Mouse (Mus musculus): ENCODE results near the gene Dcdc2c.

Dcdc2c gene

GRCm38 (mm10) chr12:28552299-28552698, at the start of gene Dcdc2c:
Gene Dcdc2c, minus strand, starts transcription at chr12:28552399.
- DNase-seq (ENCODE audit: low spot score): no peak

GRCm38 (mm10) chr12:28598526-28598991, 46.4 kb upstream of the Dcdc2c start:
- DNase-seq (ENCODE audit: low spot score): no peak

GRCm38 (mm10) chr12:28598110-28598509, 45.9 kb upstream of the Dcdc2c start:
- DNase-seq (ENCODE audit: low spot score): no peak

GRCm38 (mm10) chr12:28597699-28598098, 45.5 kb upstream of the Dcdc2c start:
- DNase-seq (ENCODE audit: low spot score): no peak

- no peak for DNase-seq (ENCODE audit: low spot score)
Measured at GRCm38 (mm10) chr12:28596851-28597250, 44.7 kb upstream of the Dcdc2c start.

- DNase-seq (ENCODE audit: low spot score): no peak
Measured at GRCm38 (mm10) chr12:28590428-28590827, 38.2 kb upstream of the Dcdc2c start.

GRCm38 (mm10) chr12:28589090-28589868, 37.1 kb upstream of the Dcdc2c start:
- DNase-seq (ENCODE audit: low spot score): peak; percentile 92

GRCm38 (mm10) chr12:28587949-28588348, 35.8 kb upstream of the Dcdc2c start:
- DNase-seq (ENCODE audit: low spot score): no peak

- DNase-seq (ENCODE audit: low spot score): no peak
Measured at GRCm38 (mm10) chr12:28584036-28584435, 31.8 kb upstream of the Dcdc2c start.

- no peak for DNase-seq (ENCODE audit: low spot score)
Measured at GRCm38 (mm10) chr12:28582423-28582822, 30.2 kb upstream of the Dcdc2c start, which contains the start of gene Allc. Gene Allc, minus strand, starts transcription at chr12:28582523.

GRCm38 (mm10) chr12:28579132-28579531, 26.9 kb upstream of the Dcdc2c start:
- peak; percentile 30 for DNase-seq (ENCODE audit: low spot score)

GRCm38 (mm10) chr12:28578147-28578546, 25.9 kb upstream of the Dcdc2c start:
- DNase-seq (ENCODE audit: low spot score): no peak

- DNase-seq (ENCODE audit: low spot score): no peak
Measured at GRCm38 (mm10) chr12:28575366-28576070, 23.3 kb upstream of the Dcdc2c start.

GRCm38 (mm10) chr12:28572241-28572640, 20.0 kb upstream of the Dcdc2c start:
- no peak for DNase-seq (ENCODE audit: low spot score)

GRCm38 (mm10) chr12:28551775-28552174, 424 bp downstream of the Dcdc2c start:
- no peak for DNase-seq (ENCODE audit: low spot score)

- no peak for DNase-seq (ENCODE audit: low spot score)
Measured at GRCm38 (mm10) chr12:28548887-28549286, 3.3 kb downstream of the Dcdc2c start.

GRCm38 (mm10) chr12:28514264-28514775, 37.9 kb downstream of the Dcdc2c start:
- no peak for DNase-seq (ENCODE audit: low spot score)

GRCm38 (mm10) chr12:28509699-28510280, 42.4 kb downstream of the Dcdc2c start:
- no peak for DNase-seq (ENCODE audit: low spot score)

- no peak for DNase-seq (ENCODE audit: low spot score)
Measured at GRCm38 (mm10) chr12:28494289-28494688, 57.9 kb downstream of the Dcdc2c start.

- DNase-seq (ENCODE audit: low spot score): no peak
Measured at GRCm38 (mm10) chr12:28482483-28483160, 69.6 kb downstream of the Dcdc2c start.

GRCm38 (mm10) chr12:28460951-28461431, 91.2 kb downstream of the Dcdc2c start:
- no peak for DNase-seq (ENCODE audit: low spot score)

GRCm38 (mm10) chr12:28460523-28460922, 91.7 kb downstream of the Dcdc2c start:
- no peak for DNase-seq (ENCODE audit: low spot score)
